Mouse (Mus musculus) adrenal gland, postnatal 14 days (tissue): Measurements from ENCODE around the gene Lrrc75a. TPM values are rescaled to one million over a fixed set of nuclear protein-coding genes. Genes with fewer than 3 reads are reported as not detected.

ENCODE experiments used
- DNase-seq: peaks from one replicate; pipeline ENCODE4 v3.0.0; 2021; ENCODE audit warnings: mixed read lengths
- total RNA-seq: library from RNA; stranded (reverse); gene quantifications from 2 replicates; pipeline ENCODE4 v1.2.3, GENCODE M21; 2021

Lrrc75a gene
- total RNA-seq, 1 experiment from 2014 or later = 28.7 TPM

DNA sequence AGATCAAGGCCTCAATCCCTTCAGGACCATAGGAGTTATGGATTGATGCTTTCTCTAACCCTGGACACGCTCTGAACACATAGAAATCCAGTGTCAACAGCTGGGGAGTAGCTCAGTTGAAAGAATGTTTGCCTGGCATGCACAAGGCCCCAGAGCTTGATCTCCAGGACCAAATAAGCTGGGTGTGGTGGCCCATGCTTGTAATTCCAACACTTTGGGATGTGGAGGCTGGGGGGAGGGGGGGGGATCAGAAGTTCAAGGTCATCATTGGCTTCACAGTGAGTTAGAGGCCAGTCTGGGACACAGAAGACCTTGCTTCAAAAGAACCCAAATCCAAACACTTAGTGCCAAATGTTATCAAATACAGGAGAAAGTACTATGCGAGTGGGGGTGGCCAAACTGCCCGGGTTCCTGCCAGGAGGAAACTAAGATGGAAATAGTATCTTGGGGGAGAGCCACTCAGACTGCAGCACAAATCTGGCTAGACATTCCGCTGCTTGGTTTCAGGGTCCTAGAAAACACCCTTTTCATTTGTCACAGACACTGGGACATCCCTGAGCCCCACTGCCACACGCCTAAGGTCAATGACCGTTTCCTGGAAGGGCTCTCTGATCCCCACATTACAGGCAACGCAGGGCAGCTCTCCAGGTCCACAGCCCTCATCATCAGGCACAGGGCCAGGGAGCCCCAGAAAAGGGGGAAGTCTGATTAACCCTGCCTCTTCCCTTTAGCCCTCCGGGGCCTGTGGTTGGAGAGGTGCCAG, 2.4 kb downstream of the Lrrc75a start:
- peak; percentile 76 for DNase-seq

DNA sequence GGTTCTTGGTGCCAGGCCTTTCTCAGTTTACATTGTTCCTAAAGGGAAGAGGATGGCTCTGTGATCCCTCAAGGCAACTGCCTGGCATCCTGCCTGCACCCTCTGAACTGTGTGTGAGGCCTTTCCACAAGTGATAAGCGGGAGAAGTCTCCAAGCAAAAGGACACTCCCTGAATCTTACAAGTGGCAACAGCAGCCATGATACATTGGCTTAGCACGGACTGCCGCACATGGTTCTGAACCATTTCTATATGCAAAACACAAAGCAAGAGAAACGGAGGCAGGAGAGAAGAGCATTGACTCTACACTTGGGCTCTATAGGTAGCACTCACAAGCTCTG, 3.0 kb downstream of the Lrrc75a start:
- peak; percentile 54 for DNase-seq

DNA sequence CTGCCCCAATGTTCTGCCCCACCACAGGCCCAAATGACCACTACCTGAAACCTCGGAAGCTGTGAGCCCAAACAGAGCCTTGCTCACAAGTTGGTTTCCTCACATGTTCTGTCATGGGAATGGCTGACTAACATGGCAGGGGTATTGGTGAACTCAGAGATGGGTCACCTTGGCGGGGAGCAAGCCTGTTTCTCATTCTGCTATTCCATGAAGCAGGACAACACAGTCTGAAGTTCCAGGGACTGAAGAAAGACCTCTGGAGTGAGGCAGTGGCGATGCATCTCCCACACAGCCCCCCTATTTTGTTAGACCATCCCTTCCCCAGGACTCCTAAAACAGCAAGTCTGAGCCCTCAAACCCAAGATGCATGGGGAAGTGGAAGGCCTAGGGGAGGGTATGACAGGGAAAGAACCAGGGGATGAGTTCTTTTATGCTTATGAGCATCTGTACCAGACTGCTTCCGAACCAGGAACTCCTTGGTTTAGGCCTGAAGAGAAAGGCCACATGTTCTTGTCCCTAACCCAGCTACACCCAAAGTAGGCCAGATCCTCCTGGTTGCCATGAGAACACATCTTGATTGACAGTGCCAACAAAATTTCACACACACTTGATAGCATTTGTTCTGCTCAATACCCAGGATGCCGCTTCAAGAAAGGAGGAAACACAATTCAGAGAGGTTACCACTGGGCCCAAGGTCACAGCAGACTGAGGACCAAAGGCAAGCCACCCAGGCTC, 3.6 kb downstream of the Lrrc75a start:
- no peak for DNase-seq

DNA sequence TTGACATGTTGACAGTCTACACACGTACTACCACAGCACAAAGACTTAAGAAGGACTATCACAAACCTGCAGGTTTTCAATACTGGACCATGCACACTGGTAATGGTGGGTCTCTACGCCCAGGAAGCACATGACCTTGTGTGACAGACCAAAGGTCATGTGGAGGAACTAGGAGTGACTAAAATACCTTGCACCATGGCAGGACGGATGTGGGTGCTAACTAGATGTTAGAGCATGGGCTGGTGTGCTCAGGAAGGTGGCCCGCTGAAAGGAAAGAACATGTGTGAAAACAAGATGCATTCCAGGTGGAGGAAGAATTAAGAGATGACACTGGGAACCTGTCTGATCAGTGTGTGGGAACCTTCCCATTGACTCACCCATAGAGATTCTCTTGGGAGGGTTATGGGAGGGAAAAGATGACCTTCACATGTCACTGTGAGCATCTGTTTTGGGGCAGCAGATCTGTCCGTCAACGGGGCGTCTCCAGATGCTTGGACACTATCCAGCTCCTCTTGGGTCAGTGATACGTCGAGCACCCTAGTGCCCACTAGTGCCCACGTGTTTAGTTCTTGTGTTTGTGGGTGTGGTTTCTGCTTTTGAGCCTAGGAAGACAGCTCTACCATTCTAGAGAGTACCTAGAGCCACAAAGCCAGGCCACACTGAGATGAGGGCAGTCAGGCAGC, 4.5 kb downstream of the Lrrc75a start:
- DNase-seq = peak; percentile 56

DNA sequence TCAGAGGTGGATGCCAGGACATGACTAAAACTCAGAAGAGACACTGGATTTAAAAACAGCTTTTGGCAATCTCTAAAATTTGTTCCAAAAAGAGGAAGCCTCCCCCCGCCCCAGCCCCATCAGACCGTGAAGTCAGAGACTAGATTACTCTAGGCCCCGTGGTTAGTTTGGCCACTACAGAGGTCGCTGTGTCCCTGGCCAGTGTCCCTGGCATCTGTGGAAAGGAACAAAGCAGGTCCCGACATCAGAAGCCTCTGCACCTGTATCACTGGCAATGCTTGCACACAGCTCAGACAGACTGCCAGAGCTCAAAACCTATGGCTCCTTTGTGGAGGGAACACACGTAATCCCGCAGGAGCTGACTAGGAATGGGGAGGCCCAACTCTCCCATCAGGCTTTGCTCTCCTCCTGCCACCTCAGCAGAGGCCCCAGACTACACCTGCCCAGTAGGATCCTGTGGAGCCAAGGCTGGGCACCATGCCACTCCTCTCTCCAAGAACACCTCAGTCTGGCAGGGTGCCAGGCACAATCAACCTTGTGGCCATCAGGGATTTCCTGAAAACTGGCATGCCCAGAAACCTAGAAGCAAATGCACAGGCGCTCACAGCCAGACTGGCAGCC, 5.2 kb downstream of the Lrrc75a start:
- DNase-seq = peak; percentile 70

DNA sequence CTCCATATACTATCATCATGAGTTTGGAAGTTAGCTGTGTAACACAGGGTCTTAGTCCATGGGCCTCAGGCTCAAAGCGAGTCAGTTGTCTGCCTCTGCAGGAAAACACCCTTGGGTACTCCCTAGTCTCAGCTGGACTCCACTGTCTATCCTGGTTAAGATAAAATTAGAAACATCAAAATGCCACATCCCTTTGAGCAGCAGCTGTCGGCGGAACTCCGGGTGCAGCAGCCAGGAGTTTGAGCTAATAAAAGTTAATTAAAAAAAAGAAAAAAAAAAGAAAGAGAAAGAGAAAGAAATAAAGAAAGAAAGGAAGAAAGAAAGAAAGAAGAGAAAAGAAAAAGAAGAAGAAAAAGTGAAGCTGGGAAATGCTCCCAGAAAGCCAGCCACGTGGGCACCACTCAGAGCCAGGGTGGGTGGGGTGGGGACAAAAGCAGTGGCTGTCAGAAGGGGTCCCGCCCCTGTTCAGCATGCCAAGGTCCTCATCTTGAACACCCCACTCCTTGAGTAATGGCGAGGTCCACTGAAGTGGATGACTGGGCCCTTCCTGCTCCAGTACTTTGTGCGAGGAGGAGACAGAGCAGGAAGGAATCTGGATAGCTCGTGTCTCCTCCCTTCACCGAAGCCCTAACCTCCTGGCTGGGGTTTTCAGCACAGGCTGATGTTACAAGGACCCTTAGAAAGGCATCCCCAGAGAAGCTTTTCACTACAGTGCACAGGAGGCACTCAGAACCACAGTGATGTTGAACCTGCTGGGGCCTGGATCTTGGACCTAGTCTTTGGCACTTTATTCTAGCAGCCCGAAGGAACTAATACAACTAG, 6.1 kb downstream of the Lrrc75a start:
- no peak for DNase-seq

DNA sequence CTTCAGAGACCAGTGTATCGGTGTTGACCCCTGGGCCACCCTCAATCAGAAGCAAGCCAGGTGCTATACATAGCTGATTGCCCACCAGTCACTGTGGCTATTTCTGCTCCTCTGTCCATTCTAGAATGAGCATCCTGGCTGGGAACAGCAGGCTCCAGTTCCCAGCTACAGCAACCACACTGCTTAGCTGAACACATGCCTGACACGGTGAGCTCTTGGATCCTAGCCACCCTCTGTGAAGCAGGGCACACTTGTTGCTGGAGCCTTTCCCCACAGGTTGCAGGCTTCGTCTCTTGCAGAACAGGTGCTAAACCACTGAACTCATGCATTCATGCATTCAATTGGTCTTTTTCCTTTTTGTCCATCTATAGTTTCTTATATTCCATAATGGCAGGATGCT, 7.9 kb downstream of the Lrrc75a start:
- DNase-seq = no peak

DNA sequence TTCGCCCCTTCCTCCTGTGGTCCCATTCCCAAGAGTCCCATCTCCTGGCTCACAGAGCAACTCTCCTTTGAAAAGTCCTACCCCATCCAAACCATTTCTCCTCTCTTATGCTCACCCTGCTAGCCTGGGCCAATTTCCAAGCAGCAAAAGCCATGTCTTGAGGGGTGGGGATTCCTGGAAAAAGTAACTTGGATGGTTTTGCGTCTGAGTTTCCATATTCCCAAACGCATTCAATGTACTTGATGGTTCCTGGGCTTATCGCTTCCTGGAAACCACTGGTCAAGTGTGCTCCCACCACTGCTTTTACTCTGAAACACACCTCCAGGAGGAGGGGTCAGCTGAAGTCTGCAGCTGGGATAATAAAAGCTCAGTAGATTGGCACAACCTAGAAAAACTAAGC, 9.9 kb downstream of the Lrrc75a start:
- no peak for DNase-seq

DNA sequence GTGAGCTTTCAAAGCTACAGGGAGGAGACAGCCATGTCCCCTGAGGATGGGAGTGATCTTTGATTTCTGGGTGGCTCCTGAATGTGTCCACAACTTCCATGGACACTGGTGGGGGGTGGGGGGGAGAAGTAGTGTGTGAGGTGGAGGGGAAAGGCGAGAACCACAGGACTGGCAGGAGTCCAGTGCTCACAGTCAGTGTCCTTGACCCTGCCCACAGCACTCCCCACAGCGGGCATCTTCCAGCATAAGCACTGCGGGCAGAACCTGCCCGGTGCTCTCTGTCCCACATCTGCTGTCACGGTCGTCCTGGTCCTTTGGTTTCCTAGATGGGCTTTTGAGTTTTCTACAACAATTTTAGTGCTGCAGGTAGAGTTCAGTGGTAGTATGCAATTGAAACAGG, 10.5 kb downstream of the Lrrc75a start:
- peak; percentile 71 for DNase-seq

DNA sequence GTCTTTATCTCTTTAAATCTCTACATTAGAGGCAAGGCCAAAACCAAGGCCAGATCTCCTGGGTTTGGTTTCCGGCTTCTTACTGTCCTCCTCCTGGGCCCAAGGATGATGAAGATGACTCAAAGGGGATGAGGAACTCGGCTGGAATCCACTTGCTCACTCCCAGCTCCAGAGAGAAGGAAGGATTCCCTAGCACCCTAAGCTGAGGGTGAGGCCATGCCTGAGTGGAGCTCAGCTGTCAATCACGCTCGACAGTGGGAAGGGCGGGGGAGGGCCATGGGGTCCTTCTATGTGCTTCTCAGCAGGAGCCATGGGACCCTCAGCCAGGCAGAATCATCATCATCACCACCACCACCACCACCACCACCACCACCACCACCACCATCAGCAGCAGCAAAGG, 10.9 kb downstream of the Lrrc75a start:
- peak; percentile 64 for DNase-seq

DNA sequence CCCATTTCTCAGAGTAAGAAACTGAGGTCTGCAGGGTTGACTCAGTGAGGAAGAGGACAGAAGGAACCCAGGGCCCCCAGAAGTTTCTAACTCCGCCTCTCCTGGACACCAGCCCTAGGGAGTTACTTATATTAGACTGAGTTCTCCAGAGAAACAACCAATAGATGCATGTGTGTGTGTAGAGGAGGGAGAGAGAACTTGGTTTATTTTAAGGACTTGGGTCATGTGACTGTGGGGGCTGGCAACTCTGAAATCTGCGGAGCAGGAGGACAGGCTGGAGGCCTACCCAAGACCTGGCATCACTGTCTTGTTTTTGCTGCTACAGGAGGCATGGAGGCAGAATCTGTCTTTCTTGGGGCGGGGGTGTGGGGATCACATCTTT, 11.5 kb downstream of the Lrrc75a start:
- peak; percentile 7 for DNase-seq

DNA sequence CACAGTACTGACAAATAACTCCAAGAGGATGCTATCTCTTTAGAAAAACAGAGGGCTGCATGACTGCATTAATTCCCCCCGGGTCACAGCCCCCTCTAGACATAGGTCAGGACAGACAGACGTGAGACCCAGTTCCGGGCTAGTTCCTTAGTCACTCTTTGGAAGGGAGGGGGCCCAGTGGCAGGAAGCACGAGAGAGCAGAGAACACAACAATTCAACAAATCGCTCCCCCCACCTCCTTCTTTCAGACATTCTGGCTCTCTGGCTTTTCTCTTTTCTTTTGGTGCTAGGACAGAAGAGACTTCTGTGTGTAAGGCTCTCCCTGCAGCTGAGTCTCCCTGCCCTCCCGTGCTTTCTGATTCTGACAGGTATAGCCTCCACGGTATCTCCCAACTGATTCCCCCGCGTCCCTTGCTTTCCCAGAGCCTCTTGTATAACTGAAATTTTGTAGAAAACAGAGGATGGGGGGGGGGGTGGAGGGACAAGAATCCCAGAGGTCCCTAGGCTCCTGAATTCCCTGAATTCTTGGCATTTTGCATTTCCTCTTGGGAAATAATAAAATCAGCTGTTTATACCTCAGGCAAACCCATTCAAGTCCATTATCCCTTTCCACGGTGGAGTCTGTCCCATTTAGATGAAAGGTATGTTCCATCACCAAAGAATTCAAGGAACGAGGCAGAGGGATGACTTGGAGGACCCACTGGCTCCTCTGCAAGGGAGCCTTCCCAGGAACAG, 12.1 kb downstream of the Lrrc75a start:
- peak; percentile 24 for DNase-seq

DNA sequence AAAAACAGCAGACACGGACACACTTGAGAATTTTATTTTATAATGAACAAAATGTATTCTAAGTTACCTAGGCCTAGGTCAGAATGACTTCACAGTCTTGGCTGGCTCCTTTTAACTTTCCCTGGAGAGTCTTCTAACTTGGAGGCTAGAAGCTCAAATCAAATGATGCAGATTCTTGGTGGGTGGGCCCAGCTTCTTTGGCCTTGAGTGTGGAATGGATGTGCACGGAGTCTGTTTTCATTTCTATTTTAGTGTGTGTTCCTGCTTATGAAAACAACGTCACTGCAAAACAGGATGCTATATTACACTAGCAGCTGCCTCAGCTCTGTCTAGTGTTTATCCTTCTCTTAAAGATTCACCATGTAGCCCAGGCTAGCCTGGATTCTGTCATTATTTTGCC, 12.9 kb downstream of the Lrrc75a start:
- DNase-seq = peak; percentile 33

DNA sequence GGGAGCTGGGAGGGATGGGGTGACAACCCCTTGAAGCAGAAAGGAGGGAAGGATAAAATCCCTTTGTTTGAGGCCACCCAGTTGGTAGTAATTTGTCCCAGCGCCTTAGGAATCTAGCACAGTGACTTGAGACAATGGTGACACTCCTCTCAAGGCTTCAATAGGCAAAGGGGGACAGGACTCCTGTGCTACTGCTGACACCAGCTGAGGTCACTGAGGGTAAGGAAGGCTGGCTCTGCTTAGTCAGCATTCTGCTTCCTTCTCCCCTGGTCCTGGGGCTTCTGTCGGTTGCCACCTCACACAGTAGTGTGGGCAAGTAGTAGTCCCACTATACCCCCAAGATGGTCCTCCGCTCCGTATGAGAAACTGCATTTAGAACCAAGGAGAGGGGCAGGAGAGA, 17.2 kb downstream of the Lrrc75a start:
- no peak for DNase-seq

DNA sequence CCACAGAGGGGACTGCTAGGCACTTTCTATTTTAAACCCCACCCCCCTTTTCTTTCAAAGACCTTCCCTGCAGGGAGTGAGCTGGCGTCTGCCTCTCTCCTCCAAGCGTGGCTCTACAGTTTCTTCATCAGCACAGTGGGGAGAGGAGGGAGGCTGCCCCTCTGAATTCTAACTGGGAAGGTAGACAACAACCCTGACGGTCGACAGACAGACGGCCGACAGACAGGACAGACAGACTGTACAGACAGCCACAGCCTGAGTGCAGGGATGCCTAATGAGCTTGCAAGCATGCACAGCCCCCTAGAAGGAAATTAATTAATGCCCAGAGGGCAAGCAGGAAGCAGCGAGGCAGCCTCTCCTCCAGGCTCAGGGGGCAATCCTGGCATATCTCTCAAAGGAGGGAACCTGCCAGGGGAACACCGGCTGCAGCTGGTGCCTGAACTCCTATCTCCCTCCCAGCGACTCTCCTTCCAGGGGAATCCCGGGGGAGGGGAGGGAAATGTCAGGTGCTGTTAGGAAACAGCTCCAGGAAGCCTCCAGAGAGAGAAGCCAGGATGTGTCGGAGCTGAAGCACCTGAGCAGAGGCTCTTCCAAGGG, 18.0 kb downstream of the Lrrc75a start:
- DNase-seq = peak; percentile 49

DNA sequence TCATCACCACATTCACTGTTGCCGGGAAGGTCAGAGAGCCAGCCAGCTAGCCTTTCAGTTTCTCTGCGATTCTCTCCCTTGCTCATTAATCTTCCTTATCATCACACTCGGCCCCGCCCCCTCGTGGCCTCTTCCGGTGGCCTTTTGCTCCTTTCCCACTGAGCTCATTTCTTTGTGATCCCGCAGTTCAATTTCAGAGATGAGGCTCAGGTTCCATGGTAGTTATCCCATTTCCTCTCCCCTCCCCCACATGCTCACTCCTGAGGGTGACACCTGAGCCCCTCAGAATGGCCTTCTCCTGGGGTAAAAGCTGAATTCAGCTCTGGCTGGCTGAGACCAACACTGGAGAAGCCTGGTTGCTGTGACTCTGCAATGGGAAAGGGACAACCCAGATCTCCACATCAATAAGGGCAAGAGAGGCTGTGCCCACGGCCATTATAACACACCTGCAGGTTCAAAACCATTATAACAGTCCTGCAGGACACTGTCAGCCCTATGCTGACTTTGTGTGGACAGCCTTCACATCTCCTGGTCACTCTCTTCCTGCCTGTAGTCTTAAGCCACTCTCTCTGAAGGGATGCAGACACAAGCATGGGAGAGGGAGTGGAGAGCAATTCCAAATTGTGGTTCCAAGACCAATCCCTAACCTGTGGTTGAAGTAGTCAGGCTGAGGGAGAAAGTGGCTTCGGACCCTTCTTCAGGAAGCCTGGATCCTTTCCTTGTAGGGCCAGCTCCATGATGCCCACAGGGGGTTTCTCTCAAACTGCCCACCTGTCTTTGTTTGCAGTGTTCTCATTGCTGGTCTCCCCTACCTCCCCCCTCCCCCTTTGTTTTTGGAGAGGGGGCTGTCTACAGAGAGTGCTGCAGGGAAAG, 18.7 kb downstream of the Lrrc75a start:
- peak; percentile 89 for DNase-seq

DNA sequence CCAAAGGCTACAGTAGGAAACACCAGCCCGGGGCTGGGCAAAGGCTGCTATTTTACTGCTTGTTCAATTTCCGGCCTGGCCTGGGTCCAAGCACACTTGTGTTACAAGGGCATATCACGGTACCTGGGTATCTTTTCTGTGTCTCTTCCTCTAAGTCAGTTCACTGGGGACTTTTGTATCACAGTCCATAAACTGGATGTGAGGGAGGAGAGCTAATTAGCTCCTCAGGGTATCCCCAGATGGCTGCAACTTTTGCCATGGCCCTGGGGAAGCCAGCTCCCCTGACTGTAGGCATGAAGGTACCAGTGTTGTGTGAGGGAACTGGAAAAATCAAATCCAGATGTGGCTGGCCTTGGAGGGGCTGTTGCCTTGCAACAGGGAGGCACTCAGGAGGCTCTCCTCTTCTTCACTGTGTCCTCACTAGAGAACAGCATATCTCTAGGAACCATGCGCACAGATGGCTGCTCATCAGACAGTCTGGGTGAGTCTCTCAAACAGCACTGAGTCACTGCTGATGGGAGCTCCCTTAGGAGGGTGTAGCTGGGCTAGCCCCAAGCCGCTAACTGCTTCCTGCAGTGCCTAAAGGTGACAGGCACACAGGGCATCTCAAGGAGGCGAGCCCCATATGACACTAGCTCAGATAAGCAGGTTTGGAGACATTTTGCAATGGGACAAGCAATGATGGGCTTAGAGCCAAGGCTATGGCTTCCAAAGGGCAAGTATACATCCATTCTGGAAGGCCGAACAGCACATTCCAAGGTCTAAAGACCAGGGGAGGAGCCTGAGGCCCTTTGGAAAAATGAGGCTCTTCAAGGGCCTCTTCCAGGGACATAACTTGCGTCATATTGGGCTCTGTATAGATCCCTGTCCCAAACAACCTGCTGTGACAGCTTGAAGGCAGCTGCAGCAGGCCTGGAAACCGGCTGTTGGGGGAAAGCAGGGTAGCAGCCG, 23.7 kb downstream of the Lrrc75a start:
- DNase-seq = peak; percentile 66

DNA sequence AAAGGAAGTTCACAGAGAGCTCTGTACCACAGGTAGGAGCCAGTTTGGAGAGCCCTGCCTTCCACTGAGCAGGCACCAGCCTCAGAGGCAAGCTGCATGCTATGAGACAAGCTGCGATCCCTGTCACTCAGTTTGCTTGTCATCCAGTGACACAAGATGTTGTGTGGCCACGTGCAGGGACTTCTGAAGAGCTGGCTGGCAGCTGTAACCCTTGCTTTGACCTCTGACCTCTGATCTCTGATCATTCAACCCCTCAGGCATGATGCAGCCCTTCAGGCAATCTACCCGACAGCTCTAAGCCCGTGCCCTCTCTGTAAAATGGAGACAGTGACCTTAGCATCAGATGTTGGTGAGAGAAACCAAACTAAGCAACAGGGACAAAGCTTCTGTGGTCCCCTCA, 25.5 kb downstream of the Lrrc75a start:
- DNase-seq = no peak
